Mouse (Mus musculus) retina, embryonic 14.5 days (tissue): ENCODE results near the gene Podnl1.

Experiments used
- DNase-seq: peaks from one replicate; pipeline ENCODE4 v3.0.0-alpha.2; 2015; ENCODE audit warnings: low spot score

Gene Podnl1

DNA sequence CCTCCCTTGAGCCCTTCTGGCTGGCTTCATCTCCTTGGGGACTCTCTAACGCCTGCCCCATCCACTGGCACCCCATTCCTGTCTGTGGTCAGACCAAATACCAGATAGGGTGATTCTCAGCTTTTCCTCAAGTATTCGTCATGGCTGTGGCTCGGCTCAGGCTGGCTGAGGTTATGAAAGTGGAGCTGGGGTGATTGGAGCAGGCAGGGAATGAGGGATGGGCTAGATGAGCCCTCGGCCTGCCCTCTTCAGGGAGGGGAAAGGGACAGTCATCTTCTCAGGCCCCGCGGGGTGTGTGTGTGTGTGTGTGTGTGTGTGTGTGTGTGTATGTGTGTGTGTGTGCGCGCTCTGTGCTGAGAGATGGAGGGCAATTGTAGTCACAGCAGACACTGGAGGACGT lies at the start of gene Podnl1:
TSS of gene Podnl1 (plus strand) at position 334 of the 400 bp plus-strand sequence.
- DNase-seq = peak; percentile 16

DNA sequence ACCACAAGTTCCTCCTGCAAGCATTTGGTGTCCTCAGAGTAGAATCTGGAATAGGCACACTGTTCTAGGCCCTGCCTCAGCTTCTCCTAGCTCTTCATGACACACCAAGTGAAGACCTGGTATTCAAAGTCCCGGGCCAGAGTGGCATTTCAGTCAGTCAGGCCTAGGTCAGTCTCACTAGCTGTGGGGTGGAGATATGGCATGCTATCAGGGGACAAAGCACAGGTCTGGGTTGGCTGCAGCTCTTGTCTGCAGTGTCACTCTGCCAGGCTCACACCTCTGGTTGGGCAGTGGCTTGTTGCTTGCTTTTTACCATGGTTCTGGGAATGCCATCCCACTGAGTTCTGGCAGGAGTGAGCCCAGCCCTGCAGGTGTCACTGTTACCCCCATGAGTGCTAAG lies 49.4 kb upstream of the Podnl1 start:
- no peak for DNase-seq

DNA sequence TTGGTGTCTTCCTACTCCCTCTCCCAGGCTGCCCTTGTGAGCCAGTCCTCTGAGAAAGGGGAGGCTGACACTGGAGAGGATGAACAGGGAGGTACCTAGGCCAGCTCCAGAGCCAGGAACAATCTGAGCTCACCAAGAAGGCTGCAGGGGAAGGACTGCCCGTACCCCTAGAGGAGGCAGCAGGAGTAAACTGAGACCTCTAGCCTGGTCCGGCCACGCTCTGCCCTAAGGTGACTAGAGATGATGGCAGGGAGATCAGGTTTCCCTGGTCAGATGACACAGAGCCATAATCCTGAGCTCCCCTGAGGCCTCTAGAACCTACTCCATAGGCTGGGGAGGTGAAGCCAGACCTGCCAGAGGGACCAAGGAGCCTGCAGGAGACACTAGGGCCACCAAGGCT lies 48.9 kb upstream of the Podnl1 start:
- DNase-seq = no peak

- DNase-seq = no peak
Measured at GRCm38 (mm10) chr8:84079206-84079605, 46.6 kb upstream of the Podnl1 start.

GRCm38 (mm10) chr8:84083829-84084241 lies 42.0 kb upstream of the Podnl1 start:
- peak; percentile 51 for DNase-seq

DNA sequence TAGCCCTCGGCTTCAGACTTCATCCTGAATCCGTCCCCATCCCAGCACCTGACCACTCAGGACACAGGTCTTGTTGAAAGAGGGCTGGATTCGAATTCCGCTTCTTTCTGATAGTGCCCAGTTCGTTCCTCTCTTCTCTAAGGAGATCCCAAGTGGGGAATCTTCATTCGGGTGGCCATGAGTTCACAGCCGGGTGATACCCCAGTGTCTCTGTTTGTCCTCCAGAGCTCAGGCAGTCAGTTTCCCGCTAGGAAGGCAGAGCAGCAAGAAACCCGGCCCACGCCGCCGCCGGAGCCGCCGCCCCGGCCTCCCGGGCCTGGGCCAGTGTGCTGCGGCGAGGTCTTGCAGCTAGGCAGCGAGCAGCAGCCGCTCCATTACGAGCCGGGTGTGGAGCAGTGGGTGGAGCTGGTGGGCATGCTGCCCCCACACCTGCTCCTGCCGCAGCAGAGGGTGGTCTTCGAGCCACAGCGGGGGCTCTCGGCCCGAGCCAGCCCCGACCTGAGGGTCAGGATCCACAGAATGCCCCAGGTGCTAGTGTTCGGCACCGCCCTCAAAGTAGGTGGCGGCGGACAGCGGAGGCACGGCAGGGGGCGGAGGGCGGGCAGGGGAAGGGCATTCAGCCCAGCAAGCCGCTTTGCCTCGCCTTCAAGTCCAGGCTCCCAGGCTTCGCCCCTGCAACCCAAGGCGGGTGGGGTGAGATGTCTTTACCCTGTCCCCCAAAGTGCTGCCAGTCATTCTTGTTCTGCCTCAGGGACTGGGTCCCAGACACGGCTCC lies 41.3 kb upstream of the Podnl1 start:
- no peak for DNase-seq

DNA sequence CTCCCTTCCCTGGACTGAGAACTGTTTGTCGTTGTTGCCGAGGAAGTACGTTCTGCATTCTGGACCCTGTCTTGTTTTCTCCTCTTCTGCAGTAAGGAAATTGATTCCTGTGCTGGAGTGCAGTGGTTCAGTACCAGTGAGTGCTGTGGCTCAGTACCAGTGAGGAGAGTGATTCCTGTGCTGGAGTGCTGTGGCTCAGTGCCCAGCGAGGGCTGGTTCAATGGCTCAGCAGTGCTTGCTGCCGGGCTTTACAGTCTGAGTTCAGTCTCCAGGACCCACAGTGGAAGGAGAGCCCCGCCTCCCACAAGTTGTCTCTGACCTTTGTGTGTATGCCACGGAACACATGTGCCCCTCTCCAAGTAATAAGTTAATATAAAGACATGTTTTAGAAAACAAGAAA lies 38.6 kb upstream of the Podnl1 start:
- no peak for DNase-seq

GRCm38 (mm10) chr8:84087821-84088220 lies 38.0 kb upstream of the Podnl1 start:
- DNase-seq = no peak

GRCm38 (mm10) chr8:84089277-84089676 lies 36.5 kb upstream of the Podnl1 start:
- DNase-seq = no peak

GRCm38 (mm10) chr8:84090585-84090984 lies 35.2 kb upstream of the Podnl1 start:
- DNase-seq = no peak

DNA sequence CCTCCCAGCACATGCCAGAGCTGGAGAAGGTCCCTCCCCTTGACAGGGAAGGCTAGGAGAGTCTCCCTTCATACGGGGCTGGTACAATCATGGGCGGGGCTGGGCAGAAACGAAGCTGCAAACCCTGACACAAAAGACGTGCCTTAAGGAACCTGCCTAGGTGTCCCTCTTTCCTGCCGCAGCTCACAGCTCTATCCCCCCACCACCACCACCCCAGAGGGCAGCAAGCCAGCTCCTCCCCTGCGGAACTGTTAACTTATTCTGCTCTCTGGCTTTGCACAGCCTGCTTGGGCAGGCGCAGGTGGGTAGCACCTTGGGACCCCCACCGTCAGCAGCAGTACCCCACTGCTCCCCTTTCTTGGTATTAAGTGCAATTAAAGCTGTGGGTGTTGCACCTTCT lies 29.7 kb upstream of the Podnl1 start:
- no peak for DNase-seq

- no peak for DNase-seq
Measured at GRCm38 (mm10) chr8:84098376-84098775, 27.4 kb upstream of the Podnl1 start.

GRCm38 (mm10) chr8:84101476-84102270 lies 24.1 kb upstream of the Podnl1 start:
- DNase-seq = no peak

- DNase-seq = no peak
Measured at GRCm38 (mm10) chr8:84103601-84104000, 22.2 kb upstream of the Podnl1 start.

GRCm38 (mm10) chr8:84104221-84104620 lies 21.6 kb upstream of the Podnl1 start:
- peak; percentile 81 for DNase-seq

GRCm38 (mm10) chr8:84104697-84105609 lies 20.8 kb upstream of the Podnl1 start, which contains the start of gene Dcaf15:
TSS of gene Dcaf15 (minus strand) at chr8:84104768.
- peak; percentile 99 for DNase-seq

DNA sequence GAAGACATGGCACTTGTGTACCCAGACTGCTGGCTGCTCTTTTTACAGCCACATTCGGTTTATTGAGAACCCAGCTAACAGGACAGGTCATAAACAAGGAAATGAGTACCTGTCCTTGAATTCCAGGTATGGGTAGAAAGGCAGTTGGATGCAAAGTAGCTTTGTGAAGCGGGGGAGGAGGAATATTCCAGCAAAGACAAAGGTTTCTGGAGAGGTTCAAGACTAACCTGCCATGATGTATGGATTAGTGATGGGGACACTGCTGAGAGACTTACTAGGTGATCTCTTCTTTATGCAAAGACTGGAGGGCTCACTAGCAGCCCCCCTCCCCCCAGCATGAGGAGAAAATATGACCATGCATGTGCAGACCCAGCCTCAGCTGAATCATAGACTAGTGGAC lies 20.1 kb upstream of the Podnl1 start:
- DNase-seq = no peak

DNA sequence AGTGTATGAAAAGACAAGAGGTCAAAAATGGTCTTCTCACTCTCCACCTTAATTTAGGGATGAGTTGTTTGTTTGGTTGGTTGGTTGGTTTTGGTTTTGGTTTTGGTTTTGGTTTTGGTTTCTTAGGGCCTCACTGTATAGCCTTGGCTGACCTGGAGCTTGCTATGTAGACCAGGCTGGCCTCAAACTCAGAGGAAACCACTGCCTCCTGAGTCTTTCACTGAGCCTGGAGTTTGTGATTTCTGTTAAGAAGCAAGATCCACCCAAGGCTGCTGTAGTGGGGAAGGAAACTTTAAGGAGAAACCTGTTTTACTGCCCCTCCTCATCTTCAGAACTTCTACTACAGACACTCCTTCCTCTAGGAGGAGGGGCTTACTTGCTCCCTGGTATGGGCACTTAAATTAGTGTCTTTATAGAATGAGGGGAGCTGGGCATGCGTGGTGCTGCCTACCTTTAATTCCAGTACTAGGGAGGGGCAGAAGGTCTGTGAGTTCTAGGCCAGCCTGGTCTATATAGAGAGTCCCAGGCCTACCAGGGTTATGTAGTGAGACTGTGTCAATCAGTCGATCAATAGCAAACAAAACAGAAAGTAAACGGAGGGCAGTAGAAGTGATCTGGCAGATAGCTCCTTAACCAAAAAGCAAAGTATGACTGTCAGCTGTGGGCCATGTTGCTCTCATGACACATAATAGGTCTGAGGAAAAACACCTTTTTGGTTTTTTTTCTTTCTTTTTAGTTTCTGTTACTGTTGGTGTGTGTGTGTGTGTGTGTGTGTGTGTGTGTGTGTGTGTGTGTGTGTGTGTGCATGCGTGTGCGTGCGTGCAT lies 19.4 kb upstream of the Podnl1 start:
- no peak for DNase-seq

GRCm38 (mm10) chr8:84115646-84116045 lies 10.1 kb upstream of the Podnl1 start:
- peak; percentile 55 for DNase-seq

DNA sequence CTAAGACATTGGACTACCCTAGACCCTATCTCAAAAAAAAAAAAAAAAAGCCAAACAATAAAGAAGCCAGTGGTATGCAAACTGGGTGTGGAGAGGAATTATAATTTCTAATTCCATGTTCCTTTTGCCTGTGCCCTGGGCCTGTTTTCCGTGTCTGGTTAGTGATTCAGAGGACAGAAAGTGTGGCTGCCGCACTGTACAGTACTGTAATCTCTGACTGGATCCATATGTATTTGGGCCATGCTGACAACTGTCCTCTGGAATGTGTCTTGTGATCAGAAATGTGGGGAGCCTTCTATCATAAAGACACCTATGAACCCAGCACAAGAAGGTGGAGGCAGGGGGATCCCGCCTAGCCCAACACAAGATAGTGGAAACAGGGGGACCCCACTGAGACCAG lies 3.6 kb upstream of the Podnl1 start:
- no peak for DNase-seq

DNA sequence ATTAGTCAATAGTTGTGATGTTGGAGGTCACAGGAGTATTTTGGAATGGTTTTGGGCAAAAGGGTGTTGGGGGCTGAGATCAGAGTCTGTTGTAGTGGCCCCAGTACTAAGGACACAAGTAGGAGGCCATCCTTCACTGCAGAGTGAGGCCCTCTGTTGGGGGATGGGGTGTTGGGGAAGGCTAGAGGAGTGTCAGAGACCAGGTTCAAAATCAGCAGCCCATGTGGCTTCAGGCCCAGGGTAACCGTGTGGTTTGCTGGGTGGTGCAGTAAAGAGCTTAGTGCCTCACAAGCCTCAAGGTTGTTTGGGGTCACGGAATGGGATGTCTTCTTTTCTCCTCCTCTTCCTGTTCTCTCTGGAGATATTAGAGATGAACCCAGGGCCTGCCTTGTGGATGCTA lies 953 bp downstream of the Podnl1 start:
- no peak for DNase-seq
